Mouse (Mus musculus): Measurements from ENCODE around the gene Mpc1. TPM values are rescaled to one million over a fixed set of nuclear protein-coding genes. Genes with fewer than 3 reads are reported as not detected.
"Not testable (repeated sequence)": the region's sequence is repeated elsewhere in the genome, so short reads cannot be mapped to it uniquely, and the experiment has no call there.

The Mpc1 gene
- polyA plus RNA-seq, 1 experiment from 2014 or later = 125 TPM

DNA sequence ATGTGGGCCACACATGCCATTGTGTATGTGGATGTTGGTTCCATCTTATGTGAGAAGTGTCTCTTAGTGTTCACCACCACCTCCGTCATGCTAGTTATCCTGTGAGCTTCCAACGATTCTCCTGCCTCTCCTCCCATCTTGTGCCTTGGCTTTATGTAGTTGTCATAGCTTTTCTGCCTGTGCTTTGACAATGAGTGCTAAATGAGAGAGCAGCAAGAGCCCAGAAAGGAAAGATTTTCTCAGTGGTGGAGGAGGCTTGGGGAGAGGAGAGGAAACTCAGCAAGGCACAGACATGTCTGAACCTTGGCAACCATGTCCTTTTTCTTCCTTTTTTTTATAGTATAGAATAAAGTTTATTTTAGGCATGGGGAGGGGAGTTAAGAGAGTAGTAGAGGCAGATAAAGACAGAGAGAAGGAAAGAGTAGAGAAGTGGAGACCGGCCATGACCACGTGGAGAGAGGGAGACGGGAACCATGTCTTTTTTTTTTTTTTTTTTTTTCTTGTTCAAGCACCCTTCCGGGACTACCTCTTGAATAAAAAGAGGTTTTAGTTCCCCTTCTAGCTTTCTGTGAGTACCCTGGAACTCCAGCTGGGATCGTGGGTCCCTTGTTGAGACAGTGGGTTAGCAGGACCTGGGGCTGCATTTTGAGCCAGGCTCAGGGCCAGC, 20.2 kb downstream of the Mpc1 start:
- Histone ChIP-seq H3K36me3 (ENCODE audit: control insufficient read depth, insufficient read depth, low read length) (no peaks in the 10 kb centered on the region), H3K27me3 (ENCODE audit: control insufficient read depth, insufficient read depth, low read length) (no peaks in the 10 kb centered on the region), H3K4me2 (replicated peaks; ENCODE audit: low read depth, low read length) (no peak overlapping the region), H3K27ac (ENCODE audit: low read depth, low read length) (no peak overlapping the region), H3K4me1 (replicated peaks; ENCODE audit: control insufficient read depth, insufficient read depth, low read length) (no peaks in the 10 kb centered on the region), H3K9ac (ENCODE audit: low read depth, low read length) (no peak overlapping the region), H3K9me3 (ENCODE audit: control insufficient read depth, low read length) (no peaks in the 10 kb centered on the region), H3K4me3 (ENCODE audit: low read depth, low read length) (no peak overlapping the region)
- WGBS = 77% methylated on average over 7 of the region's 7 CpGs
- DNase-seq (ENCODE audit: low spot score) (no peak), ATAC-seq (ENCODE audit: low FRiP score) (no peak)

DNA sequence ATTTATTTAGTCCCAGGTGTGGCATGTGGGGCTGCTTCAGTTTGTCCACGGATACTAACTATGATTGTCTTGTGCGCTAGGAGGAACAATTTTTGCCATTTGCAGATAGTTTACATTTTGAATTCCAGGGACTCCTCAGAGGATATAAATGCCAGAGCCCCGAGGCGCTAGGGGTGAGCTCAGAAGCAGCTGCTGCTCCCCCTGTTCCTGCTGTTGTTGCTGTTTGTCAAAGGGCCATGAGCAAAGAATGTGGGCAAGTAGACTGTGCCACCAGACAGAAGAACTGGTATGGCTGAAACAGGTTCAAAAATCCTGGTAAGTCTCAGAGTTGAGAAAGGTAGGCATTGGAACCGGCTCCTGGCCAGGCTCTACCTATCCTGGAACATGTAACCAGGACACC, 21.0 kb downstream of the Mpc1 start:
- Histone ChIP-seq H3K27me3 (ENCODE audit: control insufficient read depth, insufficient read depth, low read length) (no peaks in the 10 kb centered on the region), H3K27ac (ENCODE audit: low read depth, low read length) (no peak overlapping the region), H3K4me1 (replicated peaks; ENCODE audit: control insufficient read depth, insufficient read depth, low read length) (no peaks in the 10 kb centered on the region), H3K9me3 (ENCODE audit: control insufficient read depth, low read length) (no peaks in the 10 kb centered on the region), H3K4me2 (replicated peaks; ENCODE audit: low read depth, low read length) (no peak overlapping the region), H3K36me3 (ENCODE audit: control insufficient read depth, insufficient read depth, low read length) (no peaks in the 10 kb centered on the region), H3K9ac (ENCODE audit: low read depth, low read length) (no peak overlapping the region), H3K4me3 (ENCODE audit: low read depth, low read length) (no peak overlapping the region)
- ATAC-seq (ENCODE audit: low FRiP score) (no peak), DNase-seq (ENCODE audit: low spot score) (no peak)
- WGBS = 69% methylated on average over 5 of the region's 5 CpGs

DNA sequence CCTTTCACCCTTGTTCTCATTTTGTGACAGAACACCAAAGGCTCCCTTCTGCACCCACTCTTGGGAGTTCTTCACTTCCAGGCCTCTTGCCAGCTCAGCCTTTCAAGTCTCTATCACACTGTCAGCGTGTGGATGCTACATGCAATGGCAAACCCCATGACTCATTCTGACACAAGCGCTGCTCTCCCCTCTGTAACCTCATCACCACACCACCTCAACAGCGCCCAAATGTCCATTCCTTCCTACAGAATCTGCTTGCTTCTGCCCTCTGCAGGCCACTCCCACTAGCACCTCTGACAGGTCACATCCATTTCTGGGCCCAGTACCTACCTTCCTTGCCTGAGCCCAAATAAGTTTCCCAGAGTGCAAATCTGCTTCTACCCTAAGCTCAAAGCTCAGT, 23.1 kb downstream of the Mpc1 start:
- no peak overlapping the region for H3K4me3 ChIP-seq (ENCODE audit: low read depth, low read length)
- no peak for DNase-seq (ENCODE audit: low spot score)
- whole genome bisulfite sequencing = 21% methylated on average over 3 of the region's 3 CpGs

DNA sequence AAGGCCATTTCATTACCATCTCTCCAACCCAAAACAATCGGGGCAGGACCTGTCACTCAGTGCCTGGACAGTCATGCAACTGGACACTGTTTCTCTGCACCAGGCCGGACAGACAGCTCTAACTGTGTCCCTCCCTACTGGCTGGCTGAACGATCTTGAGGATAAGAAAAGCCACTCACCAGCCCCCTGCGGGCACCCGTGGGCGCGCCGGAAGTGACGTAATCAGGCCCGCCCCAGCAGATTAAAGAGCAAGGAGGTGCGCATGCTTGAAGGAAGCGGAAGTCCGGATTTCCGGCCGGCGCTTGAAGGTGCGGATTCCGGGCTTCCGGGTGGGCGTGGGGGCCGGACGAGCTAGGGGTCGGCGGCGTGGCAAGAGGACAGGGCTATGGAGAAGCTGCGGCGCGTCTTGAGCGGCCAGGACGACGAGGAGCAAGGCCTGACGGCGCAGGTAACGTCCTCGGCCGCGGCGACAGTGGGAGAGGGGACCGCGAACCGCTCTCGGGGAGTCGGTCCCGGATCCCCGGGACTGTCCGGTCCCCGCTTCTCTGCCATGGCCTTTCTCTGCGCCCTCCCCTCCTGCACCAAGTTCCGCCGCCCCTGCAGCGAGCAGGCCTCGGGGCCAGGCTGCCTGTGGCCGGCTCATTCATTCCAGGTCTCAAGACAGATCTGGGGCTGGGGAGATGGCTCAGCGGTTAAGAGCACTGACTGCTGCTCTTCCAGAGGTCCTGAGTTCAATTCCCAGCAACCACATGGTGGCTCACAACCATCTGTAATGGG, 28.3 kb downstream of the Mpc1 start, which contains the start of gene Sft2d1:
TSS of gene Sft2d1 (plus strand) at position 265 of the 777 bp plus-strand sequence.
- Histone ChIP-seq H3K4me1 (replicated peaks; ENCODE audit: control insufficient read depth, insufficient read depth, low read length) (no peaks in the 10 kb centered on the region), H3K9ac (ENCODE audit: low read depth, low read length) (peak within 1 kb of the TSS; percentile 74), H3K27me3 (ENCODE audit: control insufficient read depth, insufficient read depth, low read length) (no peaks in the 10 kb centered on the region), H3K36me3 (ENCODE audit: control insufficient read depth, insufficient read depth, low read length) (no peaks in the 10 kb centered on the region), H3K27ac (ENCODE audit: low read depth, low read length) (peak within 1 kb of the TSS; percentile 54), H3K4me2 (replicated peaks; ENCODE audit: low read depth, low read length) (peak within 1 kb of the TSS; percentile 42), H3K4me3 (ENCODE audit: low read depth, low read length) (peak within 1 kb of the TSS; percentile 84), H3K9me3 (ENCODE audit: control insufficient read depth, low read length) (no peaks in the 10 kb centered on the region)
- DNase-seq (ENCODE audit: low spot score) (peak; percentile 98), ATAC-seq (ENCODE audit: low FRiP score) (peak; percentile 96)
- WGBS = under 1% methylated on average over 53 of the region's 54 CpGs

More for the DNA sequence above, 23.1 kb downstream of the Mpc1 start:
- no peak overlapping the region for H3K4me2 ChIP-seq (replicated peaks; ENCODE audit: low read depth, low read length)
- H3K27ac ChIP-seq (ENCODE audit: low read depth, low read length) = no peak overlapping the region
- no peak for ATAC-seq (ENCODE audit: low FRiP score)
- H3K36me3 ChIP-seq (ENCODE audit: control insufficient read depth, insufficient read depth, low read length) = no peaks in the 10 kb centered on the region
- H3K27me3 ChIP-seq (ENCODE audit: control insufficient read depth, insufficient read depth, low read length) = no peaks in the 10 kb centered on the region
- no peak overlapping the region for H3K9ac ChIP-seq (ENCODE audit: low read depth, low read length)
- H3K9me3 ChIP-seq (ENCODE audit: control insufficient read depth, low read length) = no peaks in the 10 kb centered on the region
- H3K4me1 ChIP-seq (replicated peaks; ENCODE audit: control insufficient read depth, insufficient read depth, low read length) = no peaks in the 10 kb centered on the region

DNA sequence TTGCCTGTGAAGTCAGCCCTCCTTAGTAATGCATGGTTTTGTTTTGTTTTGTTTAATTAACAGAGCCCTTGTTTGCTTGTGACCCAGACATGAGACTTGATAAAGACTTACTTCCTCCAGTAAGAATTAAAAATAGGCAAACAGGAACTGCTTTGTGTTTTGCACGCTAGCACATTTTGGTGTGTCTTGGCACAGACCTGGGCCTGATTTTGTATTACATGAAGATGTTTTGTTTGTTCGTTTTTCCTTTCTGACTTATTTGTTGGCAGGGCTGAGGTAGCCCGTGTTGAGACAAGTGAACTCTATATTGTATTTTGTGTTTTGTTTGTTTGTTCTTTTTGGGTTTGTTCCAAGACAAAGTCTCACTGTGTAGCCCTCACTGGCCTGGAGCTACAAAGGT, 29.0 kb downstream of the Mpc1 start:
- H3K36me3 ChIP-seq (ENCODE audit: control insufficient read depth, insufficient read depth, low read length) = no peaks in the 10 kb centered on the region
- no peaks in the 10 kb centered on the region for H3K27me3 ChIP-seq (ENCODE audit: control insufficient read depth, insufficient read depth, low read length)
- H3K4me3 ChIP-seq (ENCODE audit: low read depth, low read length) = peak overlapping the region; percentile 84
- 54% methylated on average over 3 of the region's 3 CpGs for WGBS
- no peak for ATAC-seq (ENCODE audit: low FRiP score)
- H3K4me2 ChIP-seq (replicated peaks; ENCODE audit: low read depth, low read length) = peak overlapping the region; percentile 42
- DNase-seq (ENCODE audit: low spot score) = no peak
- H3K9ac ChIP-seq (ENCODE audit: low read depth, low read length) = no peak overlapping the region
- no peaks in the 10 kb centered on the region for H3K9me3 ChIP-seq (ENCODE audit: control insufficient read depth, low read length)
- H3K27ac ChIP-seq (ENCODE audit: low read depth, low read length) = no peak overlapping the region
- no peaks in the 10 kb centered on the region for H3K4me1 ChIP-seq (replicated peaks; ENCODE audit: control insufficient read depth, insufficient read depth, low read length)

DNA sequence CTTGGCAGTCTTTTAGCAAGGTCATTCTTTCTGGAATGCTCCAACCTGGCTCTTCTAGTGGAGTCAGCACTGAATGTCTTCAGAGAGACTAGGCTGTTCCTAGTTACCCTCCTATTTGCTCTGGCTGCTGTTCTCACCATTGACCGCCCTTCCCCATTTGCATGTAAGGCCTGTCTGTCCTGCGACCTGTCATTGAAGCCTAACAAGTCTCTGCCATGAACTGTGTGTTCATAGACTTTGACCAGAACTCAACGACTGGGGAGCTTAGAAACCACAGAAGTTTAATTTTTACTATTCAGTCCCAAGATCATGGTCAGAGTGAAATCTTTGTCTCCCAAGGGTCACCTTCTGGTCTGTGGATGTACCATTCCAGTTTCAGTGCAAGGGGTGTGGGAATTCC, 31.3 kb downstream of the Mpc1 start:
- 87% methylated on average over 3 of the region's 3 CpGs for WGBS
- H3K27ac ChIP-seq (ENCODE audit: low read depth, low read length) = no peak overlapping the region
- no peak for ATAC-seq (ENCODE audit: low FRiP score)

DNA sequence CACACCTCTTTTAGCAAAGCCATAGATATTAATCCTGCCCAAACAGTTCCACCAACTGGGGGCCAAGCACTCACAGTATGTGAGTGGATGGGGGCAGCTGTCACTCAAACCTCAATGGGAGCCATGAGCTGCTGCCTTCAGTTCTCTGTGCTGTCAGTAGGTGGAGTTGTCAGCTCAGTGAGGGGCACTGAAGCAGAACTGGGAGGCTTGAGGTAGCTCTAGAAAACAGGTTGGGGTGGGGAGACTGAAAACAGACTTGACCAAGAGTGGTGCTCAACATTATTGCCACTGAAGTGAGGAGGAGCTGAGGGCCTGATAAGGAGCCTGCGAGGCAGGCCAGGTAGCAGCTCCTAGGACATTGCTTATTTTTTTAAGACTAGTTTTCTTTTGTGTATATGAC, 33.5 kb downstream of the Mpc1 start:
- Histone ChIP-seq H3K4me1 (replicated peaks; ENCODE audit: control insufficient read depth, insufficient read depth, low read length) (no peaks in the 10 kb centered on the region), H3K36me3 (ENCODE audit: control insufficient read depth, insufficient read depth, low read length) (no peaks in the 10 kb centered on the region), H3K9me3 (ENCODE audit: control insufficient read depth, low read length) (no peaks in the 10 kb centered on the region), H3K27me3 (ENCODE audit: control insufficient read depth, insufficient read depth, low read length) (no peaks in the 10 kb centered on the region), H3K9ac (ENCODE audit: low read depth, low read length) (no peak overlapping the region), H3K4me2 (replicated peaks; ENCODE audit: low read depth, low read length) (no peak overlapping the region), H3K27ac (ENCODE audit: low read depth, low read length) (no peak overlapping the region), H3K4me3 (ENCODE audit: low read depth, low read length) (no peak overlapping the region)
- DNase-seq (ENCODE audit: low spot score) = no peak
- ATAC-seq (ENCODE audit: low FRiP score) = no peak
- 100% methylated on average over 1 of the region's 1 CpGs for WGBS

More for the DNA sequence above, 31.3 kb downstream of the Mpc1 start:
- H3K4me3 ChIP-seq (ENCODE audit: low read depth, low read length) = no peak overlapping the region
- H3K4me2 ChIP-seq (replicated peaks; ENCODE audit: low read depth, low read length) = no peak overlapping the region
- no peaks in the 10 kb centered on the region for H3K4me1 ChIP-seq (replicated peaks; ENCODE audit: control insufficient read depth, insufficient read depth, low read length)
- H3K9ac ChIP-seq (ENCODE audit: low read depth, low read length) = no peak overlapping the region
- DNase-seq (ENCODE audit: low spot score) = no peak
- H3K27me3 ChIP-seq (ENCODE audit: control insufficient read depth, insufficient read depth, low read length) = no peaks in the 10 kb centered on the region
- no peaks in the 10 kb centered on the region for H3K36me3 ChIP-seq (ENCODE audit: control insufficient read depth, insufficient read depth, low read length)
- H3K9me3 ChIP-seq (ENCODE audit: control insufficient read depth, low read length) = no peaks in the 10 kb centered on the region

DNA sequence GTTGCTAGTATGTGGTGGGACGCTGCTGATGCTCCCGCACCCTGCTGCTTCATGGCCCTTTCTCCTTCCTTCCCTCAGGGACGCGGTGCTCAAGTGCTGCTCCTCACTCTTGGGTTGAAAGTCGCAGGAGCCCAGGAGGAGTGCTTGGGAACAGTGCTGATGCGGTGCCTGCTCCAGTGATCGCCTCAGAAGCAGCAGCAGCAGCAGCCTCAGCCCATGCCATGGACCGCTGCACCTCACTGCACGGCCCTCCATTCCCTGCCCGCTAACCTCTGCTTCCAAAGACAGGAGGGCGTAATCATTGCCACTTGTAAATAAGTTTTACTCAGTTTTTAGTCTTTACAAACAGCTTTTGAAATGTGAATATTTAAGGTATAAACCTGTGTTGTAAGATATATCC, 44.2 kb downstream of the Mpc1 start:
- 81% methylated on average over 9 of the region's 11 CpGs for WGBS
- not testable (repeated sequence) for H3K4me3 ChIP-seq (ENCODE audit: low read depth, low read length); H3K27me3 ChIP-seq (ENCODE audit: control insufficient read depth, insufficient read depth, low read length); H3K9me3 ChIP-seq (ENCODE audit: control insufficient read depth, low read length); H3K36me3 ChIP-seq (ENCODE audit: control insufficient read depth, insufficient read depth, low read length); H3K4me1 ChIP-seq (replicated peaks; ENCODE audit: control insufficient read depth, insufficient read depth, low read length); H3K4me2 ChIP-seq (replicated peaks; ENCODE audit: low read depth, low read length); DNase-seq (ENCODE audit: low spot score); ATAC-seq (ENCODE audit: low FRiP score); H3K9ac ChIP-seq (ENCODE audit: low read depth, low read length); H3K27ac ChIP-seq (ENCODE audit: low read depth, low read length)

Measured in hindbrain, embryonic 11.5 days (tissue).